Mouse (Mus musculus): ENCODE data around the gene Bcl2.

Gene Bcl2

DNA sequence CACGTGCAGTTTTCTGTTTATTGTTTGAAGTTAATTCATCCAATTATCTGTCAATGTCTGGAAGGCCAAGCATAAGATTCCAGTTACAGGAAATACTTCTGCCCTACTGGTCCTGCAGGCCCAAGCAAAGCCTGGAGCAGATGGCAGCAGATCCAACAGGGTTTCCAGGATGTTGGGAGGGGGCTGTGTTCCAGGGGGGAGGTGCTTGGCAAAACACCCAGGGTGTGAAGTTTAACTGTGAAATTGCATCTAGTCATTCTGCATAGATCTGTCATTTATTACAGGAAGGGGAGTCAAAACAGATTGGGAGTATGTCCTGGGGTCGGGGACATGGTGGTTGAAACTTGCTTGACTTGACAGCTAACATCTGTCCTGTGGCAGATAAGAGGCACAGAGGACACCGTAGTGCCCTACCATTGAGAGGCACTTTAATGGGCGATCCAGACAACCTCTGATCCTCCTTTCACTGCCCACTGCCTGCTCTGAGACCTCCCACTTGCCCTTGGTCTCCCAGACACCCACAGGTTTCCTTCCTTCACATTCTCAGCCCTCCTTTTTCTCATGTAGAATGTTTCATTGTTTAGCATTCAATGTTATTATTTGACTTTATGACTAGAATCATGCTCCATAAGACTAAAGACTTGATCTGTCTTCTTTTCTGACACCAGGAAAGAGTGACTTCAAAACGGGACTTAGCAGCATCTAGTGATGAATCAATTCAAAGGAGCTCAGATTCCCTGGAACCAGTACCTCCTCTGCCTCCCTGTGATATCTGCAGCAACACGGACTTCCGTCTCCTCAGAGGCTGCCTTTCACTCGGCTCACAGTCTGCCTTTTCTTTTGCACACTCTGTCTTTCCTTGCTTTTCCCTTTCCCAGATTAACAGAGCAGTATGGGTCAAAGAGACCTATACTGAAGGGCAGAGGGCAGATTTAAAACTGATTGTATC, 47.7 kb downstream of the Bcl2 start:
- no peak for DNase-seq (ENCODE audit: low read depth, low spot score)

GRCm38 (mm10) chr1:106664978-106665377, 49.1 kb downstream of the Bcl2 start:
- DNase-seq (ENCODE audit: low read depth, low spot score) = no peak

GRCm38 (mm10) chr1:106662486-106662885, 51.6 kb downstream of the Bcl2 start:
- no peak for DNase-seq (ENCODE audit: low read depth, low spot score)

GRCm38 (mm10) chr1:106658293-106658847, 55.7 kb downstream of the Bcl2 start:
- DNase-seq (ENCODE audit: low read depth, low spot score) = no peak

DNA sequence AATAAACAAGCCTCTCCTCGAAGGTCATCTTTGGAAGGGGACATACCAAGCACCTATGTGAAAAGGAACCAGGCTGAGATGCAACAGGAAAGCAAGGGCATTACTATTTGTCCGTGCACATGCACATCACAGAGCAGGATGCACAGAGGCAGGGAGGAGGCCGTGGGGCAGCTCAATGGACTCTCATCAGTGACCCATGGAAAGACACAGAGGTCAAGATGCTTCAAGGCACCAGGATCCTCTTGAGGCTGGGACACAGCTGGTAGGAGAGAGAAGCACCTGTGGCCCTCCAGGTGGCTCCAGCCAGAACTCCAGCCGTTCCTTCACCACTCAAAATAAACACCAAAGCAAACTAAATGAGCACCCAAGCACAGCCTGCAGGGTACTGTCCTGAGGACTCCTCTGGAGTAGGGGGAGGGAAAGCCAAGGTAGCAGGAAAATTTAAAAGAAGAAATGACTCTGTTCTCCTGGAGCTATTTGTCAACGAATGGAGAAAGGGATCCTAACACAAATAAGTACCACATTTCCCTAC, 57.8 kb downstream of the Bcl2 start:
- DNase-seq (ENCODE audit: low read depth, low spot score) = no peak

- DNase-seq (ENCODE audit: low read depth, low spot score) = no peak
Observed at GRCm38 (mm10) chr1:106654254-106654653, 59.8 kb downstream of the Bcl2 start.

GRCm38 (mm10) chr1:106653441-106653860, 60.6 kb downstream of the Bcl2 start:
- DNase-seq (ENCODE audit: low read depth, low spot score) = no peak

- no peak for DNase-seq (ENCODE audit: low read depth, low spot score)
Observed at GRCm38 (mm10) chr1:106651211-106651610, 62.9 kb downstream of the Bcl2 start.

- no peak for DNase-seq (ENCODE audit: low read depth, low spot score)
Observed at GRCm38 (mm10) chr1:106650427-106650826, 63.6 kb downstream of the Bcl2 start.

DNA sequence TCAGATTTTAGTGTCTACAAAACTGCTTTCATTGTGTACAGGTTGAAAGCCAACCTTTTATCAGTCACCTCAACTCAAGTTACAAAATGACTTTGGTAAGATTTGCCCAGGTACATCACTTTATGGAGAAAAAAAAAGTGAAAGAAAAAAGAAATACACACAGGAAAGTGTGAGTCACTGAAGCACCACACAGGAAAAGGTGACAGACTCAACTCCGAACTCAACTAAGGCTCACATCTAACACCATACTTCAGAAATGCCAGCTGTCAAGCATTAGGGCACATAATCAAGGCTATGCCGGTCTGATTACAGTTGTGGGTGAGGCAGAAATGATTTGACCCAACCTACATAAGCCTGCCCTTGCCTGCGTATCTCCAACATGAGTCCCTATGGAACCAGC, 66.7 kb downstream of the Bcl2 start:
- DNase-seq (ENCODE audit: low read depth, low spot score) = no peak

- no peak for DNase-seq (ENCODE audit: low read depth, low spot score)
Observed at GRCm38 (mm10) chr1:106644566-106644965, 69.5 kb downstream of the Bcl2 start.

DNA sequence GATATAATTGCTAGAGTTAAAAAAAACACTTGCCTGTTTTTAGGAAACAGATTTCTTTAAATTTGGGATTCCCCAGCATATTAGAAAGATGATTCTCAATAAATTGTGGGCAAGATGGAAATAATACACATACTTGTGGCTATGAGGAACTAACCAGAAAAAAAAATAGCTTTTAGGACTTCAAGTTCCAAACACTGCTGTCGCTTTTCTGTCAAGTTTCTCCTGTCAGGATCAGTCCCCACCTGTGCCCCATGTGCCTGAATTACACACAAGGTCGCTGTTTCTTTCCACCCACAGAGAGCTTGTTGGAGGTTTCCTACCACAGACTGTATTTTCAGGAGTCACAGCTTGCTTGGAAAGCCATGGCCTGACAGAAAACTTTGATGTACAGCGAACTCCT, 70.5 kb downstream of the Bcl2 start:
- no peak for DNase-seq (ENCODE audit: low read depth, low spot score)

GRCm38 (mm10) chr1:106640577-106640976, 73.5 kb downstream of the Bcl2 start:
- no peak for DNase-seq (ENCODE audit: low read depth, low spot score)

- no peak for DNase-seq (ENCODE audit: low read depth, low spot score)
Observed at GRCm38 (mm10) chr1:106637705-106638104, 76.4 kb downstream of the Bcl2 start.

DNA sequence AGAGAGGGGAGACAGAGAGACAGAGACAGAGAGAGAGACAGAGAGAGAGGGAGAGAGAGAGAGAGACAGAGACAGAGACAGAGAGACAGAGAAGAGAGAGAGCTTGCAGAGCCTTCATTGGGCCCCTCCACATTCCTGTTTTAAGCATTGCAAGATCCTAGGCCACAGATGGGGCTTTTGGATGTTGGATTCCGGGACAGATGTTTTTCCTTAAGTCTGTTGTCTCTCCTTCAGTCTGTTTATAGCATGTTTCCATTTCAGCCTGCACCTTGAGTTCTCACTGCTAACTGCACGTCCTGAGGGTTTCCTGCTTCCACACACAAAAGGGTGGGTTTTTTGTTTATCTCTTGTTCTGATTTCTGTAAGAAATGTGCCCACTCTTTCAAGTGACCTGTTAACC, 77.4 kb downstream of the Bcl2 start:
- DNase-seq (ENCODE audit: low read depth, low spot score) = no peak

DNA sequence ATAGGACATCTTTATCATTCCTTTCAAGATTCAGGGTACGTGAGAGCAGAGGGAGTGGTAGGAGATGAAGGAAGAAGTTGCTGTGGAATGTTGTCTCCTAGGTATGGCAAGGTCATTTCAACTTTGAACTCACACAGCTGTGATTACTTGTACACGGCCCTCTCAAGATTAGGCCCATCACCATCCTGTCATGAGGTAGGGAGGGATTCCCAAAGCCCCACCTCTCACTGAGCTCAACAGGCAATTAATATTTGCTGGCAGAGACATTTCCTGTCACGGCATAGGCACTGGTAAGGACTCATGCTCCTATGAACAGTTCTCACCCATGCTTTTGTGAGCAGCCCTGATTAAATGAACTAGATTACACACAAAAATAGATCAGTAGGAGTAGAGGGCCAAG, 80.9 kb downstream of the Bcl2 start:
- DNase-seq (ENCODE audit: low read depth, low spot score) = no peak

GRCm38 (mm10) chr1:106631869-106632463, 82.1 kb downstream of the Bcl2 start:
- no peak for DNase-seq (ENCODE audit: low read depth, low spot score)

- no peak for DNase-seq (ENCODE audit: low read depth, low spot score)
Observed at GRCm38 (mm10) chr1:106630973-106631372, 83.1 kb downstream of the Bcl2 start.

GRCm38 (mm10) chr1:106629931-106630682, 84.0 kb downstream of the Bcl2 start:
- DNase-seq (ENCODE audit: low read depth, low spot score) = peak; percentile 77

- DNase-seq (ENCODE audit: low read depth, low spot score) = no peak
Observed at GRCm38 (mm10) chr1:106629470-106629830, 84.6 kb downstream of the Bcl2 start.

DNA sequence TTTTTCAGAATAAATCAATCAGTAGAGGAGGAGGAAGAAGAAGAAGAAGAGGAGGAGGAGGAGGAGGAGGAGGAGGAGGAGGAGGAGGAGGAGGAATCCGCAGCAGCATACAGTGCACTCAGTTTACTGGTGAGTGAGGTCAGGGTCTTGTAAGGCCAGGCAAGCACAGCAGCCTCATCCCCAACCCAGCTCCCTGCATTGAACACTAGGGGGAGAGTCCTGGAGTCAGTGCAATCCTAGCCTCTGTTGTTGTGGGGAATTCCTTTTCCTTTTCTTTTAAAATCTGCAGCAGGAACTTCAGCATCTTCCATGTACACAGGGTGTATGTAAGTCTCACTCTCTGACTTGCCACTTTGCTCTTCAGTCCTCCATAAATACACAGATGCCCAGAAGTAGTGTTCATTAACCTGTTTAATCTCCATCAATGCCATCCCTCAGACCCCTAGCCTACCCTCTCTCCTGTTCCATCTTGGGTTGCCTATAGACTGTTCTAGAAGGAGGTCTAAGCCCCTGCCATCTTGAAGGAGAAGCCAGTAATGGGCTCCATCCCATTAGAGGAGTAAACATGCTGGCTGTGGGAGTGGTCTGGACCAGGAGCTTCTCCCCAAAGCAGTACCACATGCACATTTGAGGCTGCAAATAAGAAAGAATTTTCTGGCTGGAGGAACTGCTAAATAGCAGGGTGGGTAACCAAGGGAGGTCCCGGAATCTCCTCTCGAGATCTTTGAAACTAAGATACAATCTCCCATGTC, 85.2 kb downstream of the Bcl2 start:
- no peak for DNase-seq (ENCODE audit: low read depth, low spot score)

Data from mesoderm, embryonic 11.5 days (tissue).